In the genomic region with DNA sequence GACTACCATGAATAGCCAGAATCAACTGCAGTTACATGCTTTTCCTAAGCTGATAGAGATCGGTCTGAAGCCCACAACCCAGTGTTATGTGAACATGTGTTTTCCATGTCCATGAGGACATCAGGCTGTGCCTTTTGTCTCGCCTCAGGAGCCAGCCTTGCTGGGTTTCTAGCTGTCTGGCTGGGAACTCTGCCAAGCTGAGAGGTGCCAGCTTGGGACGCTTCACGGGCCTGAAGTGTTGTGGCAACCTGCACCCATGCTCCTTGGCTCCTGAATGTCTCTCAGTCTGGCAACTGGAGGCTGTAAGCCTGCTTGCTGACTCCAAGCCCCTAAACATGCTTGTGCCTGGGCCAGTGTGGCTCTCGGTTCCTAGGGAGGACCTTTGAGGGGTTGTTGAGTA, we compare ENCODE assay signal across 11 mouse cellular contexts. TPM values are rescaled to one million over a fixed set of nuclear protein-coding genes. Genes with fewer than 3 reads are reported as not detected.
DNase-seq lines count a peak whose midpoint lies in the region; ATAC-seq and TF ChIP-seq lines count a peak whose summit lies in the region.
"Had no signal": no experiment of that assay in that cellular context is flagged by ENCODE, and none has a peak within 500 bp of the region (broad histone marks: within the 10 kb centered on the region; RNA-seq: fewer than 3 reads in every experiment).

No protein-coding gene starts in this region.

- no peaks in the 10 kb centered on the region for H3K4me1 ChIP-seq in kidney, embryonic 14.5 days (ENCODE audit: control insufficient read depth, insufficient read depth, low read length)
- peaks cover 9% of the 10 kb centered on the region for H3K4me1 ChIP-seq in cerebellum, adult 2 months (ENCODE audit: control insufficient read depth, insufficient read depth, low read length)
- H3K4me1 ChIP-seq in heart, postnatal 0 days (ENCODE audit: control insufficient read depth, insufficient read depth) = no peaks in the 10 kb centered on the region; the same call in 1 of the 2 replicates

- peak; percentile 58 for DNase-seq in kidney, adult 11 months
- peak; percentile 72 for DNase-seq in adipocyte (ENCODE audit: low spot score)
- DNase-seq in cerebellum, adult 2 months = peak; percentile 80 to 87
- peak; percentile 49 for DNase-seq in heart, postnatal 0 days (ENCODE audit: low spot score)
- no peak for DNase-seq in T-cell, adult 2 months (ENCODE audit: low spot score)
- DNase-seq in thymus, postnatal 36 days = no peak
- DNase-seq: spleen, adult 18-20 months had no signal

- H3K9me3 ChIP-seq in kidney, embryonic 14.5 days (ENCODE audit: control insufficient read depth, low read length) = no peaks in the 10 kb centered on the region
- no peaks in the 10 kb centered on the region for H3K9me3 ChIP-seq in heart, postnatal 0 days (replicated peaks; ENCODE audit: control insufficient read depth, low read length)
- H3K9me3 ChIP-seq: G1E; heart, embryonic 13.5 days; midbrain, embryonic 12.5 days had no signal

- no peak for TF ChIP-seq CTCF in cerebellum, adult 2 months (IDR thresholded peaks at IDR 0.05; ENCODE audit: borderline replicate concordance, insufficient read depth, low read depth, low read length)
- no peak for TF ChIP-seq CTCF in heart, postnatal 0 days (IDR thresholded peaks at IDR 0.05; ENCODE audit: low read depth)

- H3K27me3 ChIP-seq in kidney, embryonic 14.5 days (ENCODE audit: control insufficient read depth, insufficient read depth, low read length) = no peaks in the 10 kb centered on the region
- H3K27me3 ChIP-seq in cerebellum, adult 2 months (ENCODE audit: control insufficient read depth, insufficient read depth, low read length) = no peaks in the 10 kb centered on the region
- no peaks in the 10 kb centered on the region for H3K27me3 ChIP-seq in heart, postnatal 0 days (ENCODE audit: control insufficient read depth, insufficient read depth, low read length)
- H3K27me3 ChIP-seq: midbrain, embryonic 12.5 days had no signal

- no peak overlapping the region for H3K4me2 ChIP-seq in kidney, embryonic 14.5 days (replicated peaks; ENCODE audit: low read depth, low read length)
- no peak overlapping the region for H3K4me2 ChIP-seq in heart, postnatal 0 days (ENCODE audit: low read depth, low read length)
- H3K4me2 ChIP-seq: heart, embryonic 13.5 days; midbrain, embryonic 12.5 days had no signal

- no peak overlapping the region for H3K9ac ChIP-seq in kidney, embryonic 14.5 days (ENCODE audit: low read depth, low read length)
- no peak overlapping the region for H3K9ac ChIP-seq in heart, postnatal 0 days (replicated peaks; ENCODE audit: low read depth, low read length)
- H3K9ac ChIP-seq: heart, embryonic 13.5 days; midbrain, embryonic 12.5 days had no signal

- no peak overlapping the region for H3K4me3 ChIP-seq in kidney, embryonic 14.5 days (ENCODE audit: low read length)
- no peak overlapping the region for H3K4me3 ChIP-seq in cerebellum, adult 2 months (replicated peaks; ENCODE audit: insufficient read depth, low read depth, low read length)
- H3K4me3 ChIP-seq in heart, postnatal 0 days (ENCODE audit: low read depth, low read length) = no peak overlapping the region
- H3K4me3 ChIP-seq: heart, embryonic 13.5 days; midbrain, embryonic 12.5 days had no signal

- no peak for TF ChIP-seq POLR2A in cerebellum, adult 2 months (IDR thresholded peaks at IDR 0.05; ENCODE audit: borderline replicate concordance, insufficient read depth, low read length)

- no peak overlapping the region for H3K27ac ChIP-seq in kidney, embryonic 14.5 days (ENCODE audit: low read depth, low read length)
- no peak overlapping the region for H3K27ac ChIP-seq in cerebellum, adult 2 months (ENCODE audit: insufficient read depth, low read length)
- no peak overlapping the region; the same call in 1 of the 2 replicates for H3K27ac ChIP-seq in heart, postnatal 0 days (ENCODE audit: low read depth)
- H3K27ac ChIP-seq: heart, embryonic 13.5 days; midbrain, embryonic 12.5 days had no signal

- no peaks in the 10 kb centered on the region for H3K36me3 ChIP-seq in kidney, embryonic 14.5 days (ENCODE audit: control insufficient read depth, insufficient read depth, low read length)
- no peaks in the 10 kb centered on the region for H3K36me3 ChIP-seq in heart, postnatal 0 days (replicated peaks; ENCODE audit: control insufficient read depth, insufficient read depth, low read length)
- H3K36me3 ChIP-seq: heart, embryonic 13.5 days; midbrain, embryonic 12.5 days had no signal

- no peak for ATAC-seq in kidney, embryonic 14.5 days (ENCODE audit: low FRiP score, low TSS enrichment)
- ATAC-seq in heart, postnatal 0 days (ENCODE audit: insufficient read depth, low read depth) = no peak; the same call in 1 of the 2 replicates

- TF ChIP-seq EP300 in heart, postnatal 0 days (IDR thresholded peaks at IDR 0.05; ENCODE audit: low read depth) = no peak

- WGBS in kidney, embryonic 14.5 days = 85% methylated on average over 5 of the region's 5 CpGs
- 9% methylated on average over 5 of the region's 5 CpGs for WGBS in cerebellum, adult 2 months
- WGBS in heart, postnatal 0 days = 33% methylated on average over 5 of the region's 5 CpGs

RNA-seq across cellular contexts. Expression of a gene that starts 21.6 kb away (rescaled TPM):
- polyA plus RNA-seq in kidney, embryonic 14.5 days (2014; fragmentation: Nextera tagmentation; extraction: Ambion mirVana) = 22.2 and 31.9 TPM in 2 replicates
- polyA plus RNA-seq in cerebellum, adult 2 months (2012; rRNA removed) = 6.5 and 7.7 TPM in 2 replicates
- total RNA-seq in heart, postnatal 0 days (2014; rRNA removed; ENCODE audit: low replicate concordance) = 11.5 TPM in 1 of 2 replicates, not detected in the other
- 11.3 and 11.4 TPM in 2 replicates for polyA plus RNA-seq in heart, postnatal 0 days (2015; fragmentation: Nextera tagmentation; extraction: Ambion mirVana)

RNA-seq across cellular contexts. Expression of a gene that starts 21.7 kb away (rescaled TPM):
- 571 and 767 TPM in 2 replicates for polyA plus RNA-seq in kidney, embryonic 14.5 days (2014; fragmentation: Nextera tagmentation; extraction: Ambion mirVana)
- polyA plus RNA-seq in cerebellum, adult 2 months (2012; rRNA removed) = 1,176 and 1,178 TPM in 2 replicates
- 261 and 316 TPM in 2 replicates for total RNA-seq in heart, postnatal 0 days (2014; rRNA removed; ENCODE audit: low replicate concordance)
- polyA plus RNA-seq in heart, postnatal 0 days (2015; fragmentation: Nextera tagmentation; extraction: Ambion mirVana) = 1,218 and 1,378 TPM in 2 replicates

Comparison
In these comparisons a context has a peak if more than half of its experiments do, and no peak if none do; other contexts are left out.
1. DNase-seq: peak in kidney, adult 11 months (single experiment), adipocyte (single experiment), cerebellum, adult 2 months (2 of 2) and heart, postnatal 0 days (single experiment); none in T-cell, adult 2 months (single experiment) and thymus, postnatal 36 days (0 of 2).